Mouse (Mus musculus): Measurements from ENCODE around the gene Slc35b2.

DNA sequence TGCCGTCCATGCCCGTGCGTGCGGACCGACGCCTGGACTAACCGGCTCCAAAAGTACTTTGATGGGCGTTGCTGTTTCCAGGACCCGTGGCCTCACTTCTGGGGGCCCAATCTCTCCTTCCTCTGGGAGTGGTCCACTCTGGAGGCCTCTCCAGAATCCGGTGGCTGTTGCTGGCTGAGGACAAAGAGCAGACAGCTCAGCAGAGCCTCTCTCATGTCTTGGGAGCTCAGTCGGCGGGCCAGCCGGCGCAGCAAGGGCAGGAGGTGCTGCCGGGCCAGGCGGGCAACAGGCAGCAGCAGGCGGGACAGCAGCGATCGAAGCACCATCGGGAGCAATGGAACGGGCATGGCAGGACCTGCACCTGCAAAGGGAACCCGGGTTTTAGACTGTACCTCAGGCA is 37.7 kb downstream of the Slc35b2 start:
- TF ChIP-seq KAT2A (IDR thresholded peaks at IDR 0.05; ENCODE audit: insufficient replicate concordance, low read length) (no peak), TBP (conservative IDR thresholded peaks at IDR 0.05; ENCODE audit: low read depth, low read length) (no peak)

Data from CH12.LX (cell line).